Mouse (Mus musculus) effector memory CD4-positive, alpha-beta T cell, adult 7 months (primary cell): ENCODE results near the gene Dmrtc1b. TPM values are rescaled to one million over a fixed set of nuclear protein-coding genes. Genes with fewer than 3 reads are reported as not detected.

Source experiments
- polyA plus RNA-seq: library from polyadenylated mRNA; unstranded; fragments of 100-300 nt; shearing (Covaris generic); gene quantifications from one replicate; pipeline ENCODE4 v1.2.1, GENCODE M21; 2017

Gene Dmrtc1b
- polyA plus RNA-seq, result not detected

DNA sequence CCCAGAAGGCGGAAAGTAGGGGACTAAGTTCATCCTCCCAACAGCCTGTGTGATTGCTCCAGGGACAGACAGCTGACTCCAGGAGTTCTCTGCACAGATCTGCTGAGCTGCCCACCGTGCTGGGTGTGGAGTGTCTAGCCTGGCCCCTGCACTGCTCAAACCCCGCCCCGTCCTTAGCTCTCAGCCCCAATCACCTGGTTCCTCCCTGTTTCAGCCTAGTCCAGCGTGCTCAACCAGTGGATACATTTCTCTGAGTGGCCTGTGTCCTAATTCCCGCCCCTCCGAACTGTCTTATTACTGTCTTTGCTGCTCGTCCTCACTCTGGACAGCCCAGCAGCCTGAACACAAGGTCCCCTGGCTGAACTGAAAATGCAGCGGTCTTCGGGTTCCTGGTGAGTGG is at the start of gene Dmrtc1b, which contains the start of gene Gm9112:
Gene Dmrtc1b (plus strand): TSS at position 331 of the 400 bp plus-strand sequence.
Gene Gm9112 (minus strand): TSS at position 101 of the 400 bp plus-strand sequence.

GRCm38 (mm10) chrX:102686872-102687271 is 20.8 kb upstream of the Dmrtc1b start, which contains the start of gene Gm3880:
Gene Gm3880, minus strand, starts transcription at chrX:102686972.

Other genes with a start within 250 kb of the Dmrtc1b start
- 10.0 TPM for gene Hdac8, start 202.5 kb upstream of the Dmrtc1b start, polyA plus RNA-seq
- gene Phka1, start 63.6 kb upstream of the Dmrtc1b start, polyA plus RNA-seq, result 0.59 TPM
- gene Gm3880, start 20.9 kb upstream of the Dmrtc1b start, polyA plus RNA-seq, result not detected
- gene Gm9112, start 230 bp upstream of the Dmrtc1b start, polyA plus RNA-seq, result not detected
- not detected for gene Dmrtc1c1, start 95.1 kb downstream of the Dmrtc1b start, polyA plus RNA-seq
- not detected for gene Dmrtc1c2, start 146.8 kb downstream of the Dmrtc1b start, polyA plus RNA-seq
- 0.39 TPM for gene 1700031F05Rik, start 160.1 kb downstream of the Dmrtc1b start, polyA plus RNA-seq
- not detected for gene Dmrtc1a, start 200.8 kb downstream of the Dmrtc1b start, polyA plus RNA-seq
- not detected for gene 1700011M02Rik, start 201.0 kb downstream of the Dmrtc1b start, polyA plus RNA-seq
- not detected for gene 1700018G05Rik, start 220.5 kb downstream of the Dmrtc1b start, polyA plus RNA-seq